Mouse (Mus musculus) lung, embryonic 15.5 days (tissue): ENCODE data around the gene Hist1h2bj. TPM values are rescaled to one million over a fixed set of nuclear protein-coding genes. Genes with fewer than 3 reads are reported as not detected.

Experiments
- microRNA-seq: library from miRNA; unstranded; fragments of <30 nt; microRNA quantifications from one replicate; pipeline ENCODE4, GENCODE M21; 2016
- polyA plus RNA-seq: library from polyadenylated mRNA; unstranded; fragments of >200 nt; fragmentation: Nextera tagmentation; extraction: Ambion mirVana; gene quantifications from 2 replicates; pipeline ENCODE4 v1.2.1, GENCODE M21; 2015

Hist1h2bj gene
- polyA plus RNA-seq, 1 experiment from 2014 or later, result 16.0 TPM

Small RNA genes within 50 kb of the gene (microRNA-seq; reads per million reads assigned to microRNA genes)
- gene Gm26300 (not detected), gene Gm44390 (not detected), gene Gm44486 (not detected)

Other genes starting within 250 kb of the Hist1h2bj start
- 23.1 and 31.1 TPM in 2 replicates for gene Hist1h2bq, start 233.0 kb upstream of the Hist1h2bj start, polyA plus RNA-seq
- 1.7 TPM in 1 of 2 replicates, not detected in the other for gene Hist1h2ao, start 232.7 kb upstream of the Hist1h2bj start, polyA plus RNA-seq
- not detected in 2 replicates for gene Hist1h4m, start 231.5 kb upstream of the Hist1h2bj start, polyA plus RNA-seq
- gene Hist1h4n, start 211.0 kb upstream of the Hist1h2bj start, polyA plus RNA-seq, result 19.5 and 22.5 TPM in 2 replicates
- gene Hist1h2ap, start 209.7 kb upstream of the Hist1h2bj start, polyA plus RNA-seq, result 3,976 and 4,351 TPM in 2 replicates
- 26.7 and 30.8 TPM in 2 replicates for gene Hist1h2br, start 209.5 kb upstream of the Hist1h2bj start, polyA plus RNA-seq
- gene Zfp184, start 98.1 kb upstream of the Hist1h2bj start, polyA plus RNA-seq, result 11.6 and 13.3 TPM in 2 replicates
- gene Pom121l2, start 62.0 kb upstream of the Hist1h2bj start, polyA plus RNA-seq, result 0.09 and 0.32 TPM in 2 replicates
- 11.2 and 36.4 TPM in 2 replicates for gene Prss16, start 33.5 kb upstream of the Hist1h2bj start, polyA plus RNA-seq
- gene Hist1h2ah, start 7.6 kb upstream of the Hist1h2bj start, polyA plus RNA-seq, result 8.1 and 8.2 TPM in 2 replicates
- gene Hist1h2bk, start 7.3 kb upstream of the Hist1h2bj start, polyA plus RNA-seq, result 7.0 and 7.4 TPM in 2 replicates
- 27.2 and 29.1 TPM in 2 replicates for gene Hist1h4i, start 1.9 kb upstream of the Hist1h2bj start, polyA plus RNA-seq
- 52.7 and 55.6 TPM in 2 replicates for gene Hist1h2ag, start 270 bp upstream of the Hist1h2bj start, polyA plus RNA-seq
- gene Vmn1r188, start 41.2 kb downstream of the Hist1h2bj start, polyA plus RNA-seq, result not detected in 2 replicates
- gene Vmn1r189, start 62.6 kb downstream of the Hist1h2bj start, polyA plus RNA-seq, result not detected in 2 replicates
- not detected in 2 replicates for gene Vmn1r191, start 140.8 kb downstream of the Hist1h2bj start, polyA plus RNA-seq
- not detected in 2 replicates for gene Vmn1r192, start 147.9 kb downstream of the Hist1h2bj start, polyA plus RNA-seq
- not detected in 2 replicates for gene Vmn1r193, start 179.9 kb downstream of the Hist1h2bj start, polyA plus RNA-seq
- not detected in 2 replicates for gene Vmn1r194, start 201.0 kb downstream of the Hist1h2bj start, polyA plus RNA-seq
- gene Vmn1r195, start 227.3 kb downstream of the Hist1h2bj start, polyA plus RNA-seq, result not detected in 2 replicates
- gene Vmn1r196, start 246.7 kb downstream of the Hist1h2bj start, polyA plus RNA-seq, result not detected in 2 replicates